Mouse (Mus musculus): Measurements from ENCODE around the gene Apoa2. TPM values are rescaled to one million over a fixed set of nuclear protein-coding genes. Genes with fewer than 3 reads are reported as not detected.

Apoa2 gene
- polyA plus RNA-seq, 1 experiment from 2014 or later: 1.9 TPM

DNA sequence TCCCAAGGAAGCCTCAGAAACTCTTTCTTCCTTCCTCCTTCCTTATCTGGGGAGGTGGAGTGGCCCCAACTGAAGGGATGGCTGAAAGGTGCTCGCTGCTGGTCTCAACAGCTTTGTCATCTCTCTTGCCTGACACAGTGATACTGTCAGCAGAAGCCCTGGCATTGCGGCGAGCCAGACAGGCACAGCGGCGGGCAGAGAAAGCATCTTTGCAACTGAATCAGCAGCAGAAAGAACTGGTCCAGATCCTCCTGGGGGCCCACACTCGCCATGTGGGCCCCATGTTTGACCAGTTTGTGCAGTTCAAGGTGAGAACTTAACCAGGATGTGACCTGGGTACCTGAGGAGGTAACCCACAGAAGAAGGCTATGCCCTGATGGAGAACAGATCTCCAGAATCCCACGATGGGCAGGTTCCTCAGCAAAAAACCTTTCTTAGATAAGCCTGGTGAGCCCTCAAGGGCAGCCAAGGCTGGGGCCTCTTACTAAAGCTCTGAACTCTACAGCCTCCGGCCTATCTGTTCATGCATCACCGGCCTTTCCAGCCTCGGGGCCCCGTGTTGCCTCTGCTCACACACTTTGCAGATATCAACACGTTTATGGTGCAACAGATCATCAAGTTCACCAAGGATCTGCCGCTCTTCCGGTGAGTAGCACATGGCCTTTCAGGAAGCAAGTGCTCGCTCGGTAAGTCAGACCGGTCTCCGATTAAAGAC is 8.5 kb upstream of the Apoa2 start:
- no peak for ATAC-seq (ENCODE audit: low read depth)
- Histone ChIP-seq H3K27me3 (replicated peaks; ENCODE audit: control insufficient read depth, insufficient read depth, low read length) (no peaks in the 10 kb centered on the region), H3K27ac (replicated peaks; ENCODE audit: low read depth, low read length) (no peak overlapping the region), H3K4me2 (ENCODE audit: low read depth, low read length) (no peak overlapping the region), H3K36me3 (ENCODE audit: control insufficient read depth, insufficient read depth, low read length) (peaks cover 18% of the 10 kb centered on the region), H3K9ac (ENCODE audit: low read depth, low read length) (no peak overlapping the region), H3K4me1 (ENCODE audit: control insufficient read depth, insufficient read depth, low read length) (0 out of 2 replicates have a peak, but pooled peaks cover 5% of the 10 kb centered on the region), H3K4me3 (ENCODE audit: low read depth, low read length) (no peak overlapping the region), H3K9me3 (ENCODE audit: control insufficient read depth, low read length) (no peaks in the 10 kb centered on the region)
- WGBS: 85% methylated on average over 18 of the region's 18 CpGs
- no peak for DNase-seq (ENCODE audit: low spot score)

GRCm38 (mm10) chr1:171220871-171221270 is 4.0 kb upstream of the Apoa2 start:
- Histone ChIP-seq H3K27me3 (replicated peaks; ENCODE audit: control insufficient read depth, insufficient read depth, low read length) (no peaks in the 10 kb centered on the region), H3K36me3 (ENCODE audit: control insufficient read depth, insufficient read depth, low read length) (peaks cover 18% of the 10 kb centered on the region), H3K4me1 (ENCODE audit: control insufficient read depth, insufficient read depth, low read length) (0 out of 2 replicates have a peak, but pooled peaks cover 8% of the 10 kb centered on the region), H3K4me3 (ENCODE audit: low read depth, low read length) (peak overlapping the region; percentile 52; the same call in 1 of the 2 replicates), H3K27ac (replicated peaks; ENCODE audit: low read depth, low read length) (no peak overlapping the region), H3K9ac (ENCODE audit: low read depth, low read length) (no peak overlapping the region), H3K9me3 (ENCODE audit: control insufficient read depth, low read length) (no peaks in the 10 kb centered on the region), H3K4me2 (ENCODE audit: low read depth, low read length) (peak overlapping the region; percentile 84)
- peak; percentile 88 for DNase-seq (ENCODE audit: low spot score)
- peak; percentile 19; the same call in 1 of the 2 replicates for ATAC-seq (ENCODE audit: low read depth)
- 6% methylated on average over 10 of the region's 10 CpGs for WGBS

GRCm38 (mm10) chr1:171221281-171222193 is 3.3 kb upstream of the Apoa2 start:
- H3K27ac ChIP-seq (replicated peaks; ENCODE audit: low read depth, low read length): no peak overlapping the region; the same call in 1 of the 2 replicates
- 0 out of 2 replicates have a peak, but pooled peaks cover 8% of the 10 kb centered on the region for H3K4me1 ChIP-seq (ENCODE audit: control insufficient read depth, insufficient read depth, low read length)
- H3K9me3 ChIP-seq (ENCODE audit: control insufficient read depth, low read length): no peaks in the 10 kb centered on the region
- peak overlapping the region; percentile 84 for H3K4me2 ChIP-seq (ENCODE audit: low read depth, low read length)
- peak overlapping the region; percentile 52 for H3K4me3 ChIP-seq (ENCODE audit: low read depth, low read length)
- no peak for DNase-seq (ENCODE audit: low spot score)
- WGBS: 7% methylated on average over 22 of the region's 22 CpGs
- H3K9ac ChIP-seq (ENCODE audit: low read depth, low read length): peak overlapping the region; percentile 61
- no peaks in the 10 kb centered on the region for H3K27me3 ChIP-seq (replicated peaks; ENCODE audit: control insufficient read depth, insufficient read depth, low read length)
- no peak for ATAC-seq (ENCODE audit: low read depth)
- H3K36me3 ChIP-seq (ENCODE audit: control insufficient read depth, insufficient read depth, low read length): peaks cover 18% of the 10 kb centered on the region

- no peaks in the 10 kb centered on the region for H3K27me3 ChIP-seq (replicated peaks; ENCODE audit: control insufficient read depth, insufficient read depth, low read length)
- H3K36me3 ChIP-seq (ENCODE audit: control insufficient read depth, insufficient read depth, low read length): peaks cover 18% of the 10 kb centered on the region
- H3K9me3 ChIP-seq (ENCODE audit: control insufficient read depth, low read length): no peaks in the 10 kb centered on the region
- ATAC-seq (ENCODE audit: low read depth): peak; percentile 99
- H3K4me3 ChIP-seq (ENCODE audit: low read depth, low read length): peak within 1 kb of the TSS; percentile 52
- peak within 1 kb of the TSS; percentile 65 for H3K9ac ChIP-seq (ENCODE audit: low read depth, low read length)
- peak within 1 kb of the TSS; percentile 84 for H3K4me2 ChIP-seq (ENCODE audit: low read depth, low read length)
- H3K27ac ChIP-seq (replicated peaks; ENCODE audit: low read depth, low read length): peak within 1 kb of the TSS; percentile 91
- DNase-seq (ENCODE audit: low spot score): peak; percentile 100
- 0 out of 2 replicates have a peak, but pooled peaks cover 8% of the 10 kb centered on the region for H3K4me1 ChIP-seq (ENCODE audit: control insufficient read depth, insufficient read depth, low read length)
- 1% methylated on average over 27 of the region's 28 CpGs for WGBS
These were observed 2.4 kb upstream of the Apoa2 start, which contains the start of gene Tomm40l for GRCm38 (mm10) chr1:171222238-171223155. Tomm40l (minus strand) TSS chr1:171222514.

DNA sequence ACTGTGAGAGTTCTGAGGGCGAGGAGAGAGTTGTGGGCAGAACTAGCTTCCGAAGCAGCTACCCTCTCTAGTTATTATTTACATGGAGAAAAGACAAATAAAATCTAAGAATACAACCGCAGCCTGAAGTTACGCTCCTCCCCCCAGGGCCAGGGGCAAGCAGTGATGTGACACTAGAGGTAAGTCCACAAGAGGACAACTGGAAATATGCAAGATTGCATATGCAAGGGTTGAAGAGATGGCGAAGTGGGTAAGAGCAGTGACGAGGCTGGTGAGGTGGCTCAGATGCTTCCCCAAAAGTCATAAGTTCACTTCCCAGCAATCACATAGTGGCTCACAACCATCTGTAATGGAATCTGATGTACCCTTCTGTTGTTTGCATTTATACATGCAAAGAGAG is 1.7 kb upstream of the Apoa2 start:
- peaks cover 15% of the 10 kb centered on the region; the same call in 1 of the 2 replicates for H3K36me3 ChIP-seq (ENCODE audit: control insufficient read depth, insufficient read depth, low read length)

DNA sequence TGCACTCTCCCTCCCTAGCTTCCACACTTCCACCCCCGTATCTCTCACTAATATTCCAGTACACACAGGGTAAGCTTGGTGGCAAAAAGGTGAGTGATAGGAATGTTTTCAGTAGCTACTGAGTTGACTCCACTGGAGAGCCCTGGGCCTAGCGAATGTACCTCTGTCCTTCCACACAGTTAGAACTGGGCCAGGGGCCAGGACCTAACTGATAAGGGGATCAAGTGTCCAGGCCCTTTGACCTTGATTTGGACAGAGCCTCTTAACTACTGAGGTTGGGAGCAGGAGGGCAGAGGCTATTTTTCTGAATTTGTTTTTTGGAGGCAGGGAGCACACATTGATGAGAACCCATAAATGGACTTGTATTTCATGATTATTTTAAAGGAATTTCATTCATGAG is 1.1 kb upstream of the Apoa2 start:
- no peak for ATAC-seq (ENCODE audit: low read depth)
- WGBS: 77% methylated on average over 2 of the region's 2 CpGs
- Histone ChIP-seq H3K4me2 (ENCODE audit: low read depth, low read length) (no peak overlapping the region), H3K9me3 (ENCODE audit: control insufficient read depth, low read length) (no peaks in the 10 kb centered on the region), H3K27ac (replicated peaks; ENCODE audit: low read depth, low read length) (no peak overlapping the region), H3K4me3 (ENCODE audit: low read depth, low read length) (no peak overlapping the region), H3K9ac (ENCODE audit: low read depth, low read length) (no peak overlapping the region), H3K27me3 (replicated peaks; ENCODE audit: control insufficient read depth, insufficient read depth, low read length) (no peaks in the 10 kb centered on the region), H3K4me1 (ENCODE audit: control insufficient read depth, insufficient read depth, low read length) (0 out of 2 replicates have a peak, but pooled peaks cover 8% of the 10 kb centered on the region), H3K36me3 (ENCODE audit: control insufficient read depth, insufficient read depth, low read length) (peaks cover 15% of the 10 kb centered on the region; the same call in 1 of the 2 replicates)
- DNase-seq (ENCODE audit: low spot score): no peak

More for the DNA sequence above, 1.7 kb upstream of the Apoa2 start:
- no peaks in the 10 kb centered on the region for H3K27me3 ChIP-seq (replicated peaks; ENCODE audit: control insufficient read depth, insufficient read depth, low read length)
- peak overlapping the region; percentile 91 for H3K27ac ChIP-seq (replicated peaks; ENCODE audit: low read depth, low read length)
- H3K9ac ChIP-seq (ENCODE audit: low read depth, low read length): peak overlapping the region; percentile 65
- peak overlapping the region; percentile 52 for H3K4me3 ChIP-seq (ENCODE audit: low read depth, low read length)
- 88% methylated on average over 6 of the region's 6 CpGs for WGBS
- DNase-seq (ENCODE audit: low spot score): no peak
- no peak for ATAC-seq (ENCODE audit: low read depth)
- H3K4me2 ChIP-seq (ENCODE audit: low read depth, low read length): peak overlapping the region; percentile 48
- H3K9me3 ChIP-seq (ENCODE audit: control insufficient read depth, low read length): no peaks in the 10 kb centered on the region
- 0 out of 2 replicates have a peak, but pooled peaks cover 8% of the 10 kb centered on the region for H3K4me1 ChIP-seq (ENCODE audit: control insufficient read depth, insufficient read depth, low read length)

- Histone ChIP-seq H3K27me3 (replicated peaks; ENCODE audit: control insufficient read depth, insufficient read depth, low read length) (no peaks in the 10 kb centered on the region), H3K4me3 (ENCODE audit: low read depth, low read length) (no peak overlapping the region), H3K36me3 (ENCODE audit: control insufficient read depth, insufficient read depth, low read length) (no peaks in the 10 kb centered on the region), H3K9me3 (ENCODE audit: control insufficient read depth, low read length) (no peaks in the 10 kb centered on the region), H3K27ac (replicated peaks; ENCODE audit: low read depth, low read length) (no peak overlapping the region), H3K4me1 (ENCODE audit: control insufficient read depth, insufficient read depth, low read length) (no peaks in the 10 kb centered on the region), H3K4me2 (ENCODE audit: low read depth, low read length) (no peak overlapping the region), H3K9ac (ENCODE audit: low read depth, low read length) (no peak overlapping the region)
- ATAC-seq (ENCODE audit: low read depth) (no peak), DNase-seq (ENCODE audit: low spot score) (no peak)
- 59% methylated on average over 4 of the region's 4 CpGs for WGBS
These were observed 1.9 kb downstream of the Apoa2 start for GRCm38 (mm10) chr1:171226780-171227179.

DNA sequence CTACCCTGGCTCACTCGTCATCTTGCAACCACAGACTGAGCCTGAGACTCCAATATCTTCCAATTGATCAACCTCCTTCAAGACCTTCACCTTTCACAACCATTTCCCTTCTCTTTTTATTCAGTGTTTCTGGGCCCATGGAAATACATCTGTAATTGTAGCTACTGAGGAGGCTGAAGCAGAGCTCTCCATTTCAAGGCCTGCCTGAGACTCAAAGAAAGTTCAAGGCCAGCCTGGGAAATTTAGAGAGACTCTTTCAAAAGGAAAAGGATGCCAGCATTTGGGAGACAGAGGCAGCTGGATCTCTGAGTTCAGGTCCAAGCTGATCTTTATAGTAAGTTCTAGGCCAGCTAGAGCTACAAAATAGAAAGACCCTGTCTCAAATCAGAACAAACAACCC is 3.0 kb downstream of the Apoa2 start:
- no peak for ATAC-seq (ENCODE audit: low read depth)
- 80% methylated on average over 1 of the region's 1 CpGs for WGBS
- no peak overlapping the region for H3K27ac ChIP-seq (replicated peaks; ENCODE audit: low read depth, low read length)

More for the DNA sequence above, 3.0 kb downstream of the Apoa2 start:
- Histone ChIP-seq H3K9me3 (ENCODE audit: control insufficient read depth, low read length) (no peaks in the 10 kb centered on the region), H3K4me2 (ENCODE audit: low read depth, low read length) (no peak overlapping the region), H3K36me3 (ENCODE audit: control insufficient read depth, insufficient read depth, low read length) (no peaks in the 10 kb centered on the region), H3K4me1 (ENCODE audit: control insufficient read depth, insufficient read depth, low read length) (no peaks in the 10 kb centered on the region), H3K27me3 (replicated peaks; ENCODE audit: control insufficient read depth, insufficient read depth, low read length) (no peaks in the 10 kb centered on the region), H3K4me3 (ENCODE audit: low read depth, low read length) (no peak overlapping the region), H3K9ac (ENCODE audit: low read depth, low read length) (no peak overlapping the region)
- DNase-seq (ENCODE audit: low spot score): no peak

All from embryonic facial prominence, embryonic 14.5 days (tissue).